Mouse (Mus musculus): ENCODE measurements around the gene Cnga1.
"Not testable (repeated sequence)": the region's sequence is repeated elsewhere in the genome, so short reads cannot be mapped to it uniquely, and the experiment has no call there.

The Cnga1 gene

GRCm38 (mm10) chr5:72636576-72636975 is 7.5 kb downstream of the Cnga1 start:
- no peak for DNase-seq

- DNase-seq: no peak
Observed at GRCm38 (mm10) chr5:72636122-72636521, 8.0 kb downstream of the Cnga1 start.

GRCm38 (mm10) chr5:72634791-72635271 is 9.2 kb downstream of the Cnga1 start:
- DNase-seq: no peak

GRCm38 (mm10) chr5:72630026-72630425 is 14.0 kb downstream of the Cnga1 start:
- DNase-seq: no peak

- no peak for DNase-seq
Observed at GRCm38 (mm10) chr5:72621022-72621421, 23.1 kb downstream of the Cnga1 start.

GRCm38 (mm10) chr5:72617413-72617812 is 26.7 kb downstream of the Cnga1 start:
- no peak for DNase-seq

- no peak for DNase-seq
Observed at GRCm38 (mm10) chr5:72603138-72603537, 40.9 kb downstream of the Cnga1 start.

GRCm38 (mm10) chr5:72601006-72601405 is 43.1 kb downstream of the Cnga1 start:
- peak; percentile 5 for DNase-seq

- no peak for DNase-seq
Observed at GRCm38 (mm10) chr5:72587192-72587681, 56.8 kb downstream of the Cnga1 start, which contains the start of gene Gm5868. Gm5868 (minus strand) TSS chr5:72587551.

GRCm38 (mm10) chr5:72586667-72587191 is 57.3 kb downstream of the Cnga1 start:
- DNase-seq: not testable (repeated sequence)

- DNase-seq: not testable (repeated sequence)
Observed at GRCm38 (mm10) chr5:72586122-72586521, 58.0 kb downstream of the Cnga1 start.

- DNase-seq: not testable (repeated sequence)
Observed at GRCm38 (mm10) chr5:72580970-72581332, 63.1 kb downstream of the Cnga1 start, which contains the start of gene Zar1. Zar1 (minus strand) TSS chr5:72581254.

- not testable (repeated sequence) for DNase-seq
Observed at GRCm38 (mm10) chr5:72580088-72580969, 63.7 kb downstream of the Cnga1 start.

- not testable (repeated sequence) for DNase-seq
Observed at GRCm38 (mm10) chr5:72579599-72579998, 64.5 kb downstream of the Cnga1 start.

- no peak for DNase-seq
Observed at GRCm38 (mm10) chr5:72565621-72566020, 78.5 kb downstream of the Cnga1 start.

- not testable (repeated sequence) for DNase-seq
Observed at GRCm38 (mm10) chr5:72563183-72563582, 80.9 kb downstream of the Cnga1 start.

- DNase-seq: peak; percentile 19
Observed at GRCm38 (mm10) chr5:72560976-72561628, 83.0 kb downstream of the Cnga1 start.

GRCm38 (mm10) chr5:72559544-72560049 is 84.5 kb downstream of the Cnga1 start, which contains the start of gene Nfxl1:
Nfxl1 (minus strand) TSS chr5:72559684.
- DNase-seq: peak; percentile 95

GRCm38 (mm10) chr5:72558716-72559526 is 85.2 kb downstream of the Cnga1 start:
- DNase-seq: peak; percentile 63

GRCm38 (mm10) chr5:72556245-72556644 is 87.8 kb downstream of the Cnga1 start:
- no peak for DNase-seq
